Mouse (Mus musculus): ENCODE measurements around the gene Klk1b27. TPM values are rescaled to one million over a fixed set of nuclear protein-coding genes. Genes with fewer than 3 reads are reported as not detected.

Klk1b27 gene
- polyA plus RNA-seq (2017; shearing (Covaris generic)): not detected

DNA sequence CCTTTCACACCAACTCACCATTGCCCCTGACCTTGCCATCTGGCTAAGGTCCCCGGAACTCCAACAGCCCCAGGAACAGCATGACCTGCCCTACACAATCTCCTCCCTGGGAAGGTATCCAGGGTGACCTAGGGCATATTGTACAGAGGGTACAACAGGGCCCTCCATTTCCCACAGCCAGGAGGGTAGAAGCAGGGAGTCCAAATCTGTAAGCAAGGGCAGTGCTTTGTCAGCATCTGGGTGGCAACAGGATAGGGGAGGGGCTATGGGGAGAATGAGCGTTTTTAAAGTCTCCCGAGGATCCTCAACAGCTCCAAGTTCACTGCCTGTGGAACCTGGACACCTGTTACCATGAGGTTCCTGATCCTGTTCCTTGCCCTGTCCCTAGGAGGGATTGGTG lies at the start of gene Klk1b27:
Klk1b27 (plus strand) TSS at position 301 of the 400 bp plus-strand sequence.

DNA sequence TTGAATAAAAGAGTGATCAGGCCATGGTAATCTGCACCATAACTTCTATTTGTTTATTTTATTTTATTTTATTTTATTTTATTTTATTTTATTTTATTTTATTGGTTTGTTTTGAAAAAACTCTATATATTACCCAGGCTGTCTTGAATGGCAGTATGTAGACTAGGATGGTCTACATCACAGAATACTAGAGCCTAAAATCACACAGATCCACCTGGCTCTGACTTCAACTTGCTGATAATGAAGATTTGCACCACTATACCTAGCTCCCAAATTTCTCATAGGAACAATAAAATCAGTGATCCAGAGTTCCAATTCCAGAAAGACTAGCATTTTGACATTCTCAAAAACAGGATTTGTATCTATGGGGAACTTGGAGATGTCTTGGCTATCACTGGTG lies 40.2 kb upstream of the Klk1b27 start, which contains the start of gene Klk1b26:
Klk1b26 (plus strand) TSS at position 301 of the 400 bp plus-strand sequence.

DNA sequence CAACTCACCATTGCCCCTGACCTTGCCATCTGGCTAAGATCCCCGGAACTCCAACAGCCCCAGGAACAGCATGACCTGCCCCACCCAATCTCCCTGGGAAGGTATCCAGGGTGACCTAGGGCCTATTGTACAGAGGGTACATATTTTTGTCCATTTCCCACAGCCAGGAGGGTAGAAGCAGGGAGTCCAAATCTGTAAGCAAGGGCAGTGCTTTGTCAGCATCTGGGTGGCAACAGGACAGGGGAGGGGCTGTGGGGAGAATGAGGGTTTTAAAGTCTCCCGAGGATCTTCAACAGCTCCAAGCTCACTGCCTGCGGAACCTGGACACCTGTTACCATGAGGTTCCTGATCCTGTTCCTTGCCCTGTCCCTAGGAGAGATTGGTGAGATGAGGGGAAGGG lies 49.9 kb downstream of the Klk1b27 start, which contains the start of gene Klk1b21:
Klk1b21 (plus strand) TSS at position 301 of the 400 bp plus-strand sequence.

Other genes with a start within 250 kb of the Klk1b27 start
- not detected for gene Klk7, start 241.0 kb upstream of the Klk1b27 start, polyA plus RNA-seq (2017; shearing (Covaris generic))
- not detected for gene Klk6, start 227.8 kb upstream of the Klk1b27 start, polyA plus RNA-seq (2017; shearing (Covaris generic))
- not detected for gene Klk5, start 210.3 kb upstream of the Klk1b27 start, polyA plus RNA-seq (2017; shearing (Covaris generic))
- not detected for gene Klk4, start 171.1 kb upstream of the Klk1b27 start, polyA plus RNA-seq (2017; shearing (Covaris generic))
- gene Klk15, start 118.5 kb upstream of the Klk1b27 start, polyA plus RNA-seq (2017; shearing (Covaris generic)): not detected
- gene Klk1b8, start 101.6 kb upstream of the Klk1b27 start, polyA plus RNA-seq (2017; shearing (Covaris generic)): not detected
- not detected for gene Klk1b1, start 85.5 kb upstream of the Klk1b27 start, polyA plus RNA-seq (2017; shearing (Covaris generic))
- gene Klk1b9, start 76.2 kb upstream of the Klk1b27 start, polyA plus RNA-seq (2017; shearing (Covaris generic)): not detected
- not detected for gene Klk1b11, start 56.4 kb upstream of the Klk1b27 start, polyA plus RNA-seq (2017; shearing (Covaris generic))
- gene Klk1b26, start 40.1 kb upstream of the Klk1b27 start, polyA plus RNA-seq (2017; shearing (Covaris generic)): not detected
- gene Klk1b21, start 50.0 kb downstream of the Klk1b27 start, polyA plus RNA-seq (2017; shearing (Covaris generic)): not detected
- gene Klk1b22, start 60.4 kb downstream of the Klk1b27 start, polyA plus RNA-seq (2017; shearing (Covaris generic)): not detected
- gene Klk1b16, start 84.5 kb downstream of the Klk1b27 start, polyA plus RNA-seq (2017; shearing (Covaris generic)): not detected
- not detected for gene Klk1b24, start 135.9 kb downstream of the Klk1b27 start, polyA plus RNA-seq (2017; shearing (Covaris generic))
- gene Klk1b3, start 145.9 kb downstream of the Klk1b27 start, polyA plus RNA-seq (2017; shearing (Covaris generic)): not detected
- gene Klk1b4, start 155.1 kb downstream of the Klk1b27 start, polyA plus RNA-seq (2017; shearing (Covaris generic)): not detected
- not detected for gene Klk1b5, start 163.7 kb downstream of the Klk1b27 start, polyA plus RNA-seq (2017; shearing (Covaris generic))
- gene Klk1, start 173.1 kb downstream of the Klk1b27 start, polyA plus RNA-seq (2017; shearing (Covaris generic)): not detected
- gene Gm36864, start 183.9 kb downstream of the Klk1b27 start, polyA plus RNA-seq (2017; shearing (Covaris generic)): not detected
- 0.85 TPM for gene 1700028J19Rik, start 194.4 kb downstream of the Klk1b27 start, polyA plus RNA-seq (2017; shearing (Covaris generic))
- 192 TPM for gene 2410002F23Rik, start 194.4 kb downstream of the Klk1b27 start, polyA plus RNA-seq (2017; shearing (Covaris generic))
- not detected for gene Acp4, start 205.1 kb downstream of the Klk1b27 start, polyA plus RNA-seq (2017; shearing (Covaris generic))
- gene Gm15517, start 209.2 kb downstream of the Klk1b27 start, polyA plus RNA-seq (2017; shearing (Covaris generic)): not detected

Data from effector memory CD4-positive, alpha-beta T cell, adult 5 months (primary cell).